Mouse (Mus musculus): Measurements from ENCODE around the gene Cfdp1.
"Not testable (repeated sequence)": the region's sequence is repeated elsewhere in the genome, so short reads cannot be mapped to it uniquely, and the experiment has no call there.

Gene Cfdp1

DNA sequence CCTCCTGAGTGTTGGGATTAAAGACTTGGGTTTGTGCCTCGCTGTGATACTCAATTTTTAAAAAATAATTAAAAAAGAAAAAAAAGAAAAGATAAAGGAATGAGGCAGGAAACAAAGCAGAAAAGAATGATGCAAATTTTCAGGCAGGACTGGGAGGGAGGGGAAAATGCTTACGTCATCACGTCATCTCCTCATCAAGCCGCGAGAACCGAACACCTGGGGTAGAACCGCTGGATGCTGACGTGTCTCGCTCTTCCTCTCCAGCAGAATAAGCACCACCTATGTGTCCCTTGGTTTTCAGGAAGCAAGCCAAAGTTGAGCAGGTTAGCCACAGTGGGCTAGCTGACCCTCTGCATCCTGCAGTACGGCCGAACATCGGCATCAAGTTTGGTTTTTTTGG lies 1.9 kb upstream of the Cfdp1 start:
- no peak for DNase-seq (ENCODE audit: low spot score in 2 of 2)

GRCm38 (mm10) chr8:111853219-111853618 lies 872 bp downstream of the Cfdp1 start:
- DNase-seq (ENCODE audit: low spot score in 2 of 2) = not testable (repeated sequence)

GRCm38 (mm10) chr8:111846746-111847145 lies 7.3 kb downstream of the Cfdp1 start:
- DNase-seq (ENCODE audit: low spot score in 2 of 2) = no peak

DNA sequence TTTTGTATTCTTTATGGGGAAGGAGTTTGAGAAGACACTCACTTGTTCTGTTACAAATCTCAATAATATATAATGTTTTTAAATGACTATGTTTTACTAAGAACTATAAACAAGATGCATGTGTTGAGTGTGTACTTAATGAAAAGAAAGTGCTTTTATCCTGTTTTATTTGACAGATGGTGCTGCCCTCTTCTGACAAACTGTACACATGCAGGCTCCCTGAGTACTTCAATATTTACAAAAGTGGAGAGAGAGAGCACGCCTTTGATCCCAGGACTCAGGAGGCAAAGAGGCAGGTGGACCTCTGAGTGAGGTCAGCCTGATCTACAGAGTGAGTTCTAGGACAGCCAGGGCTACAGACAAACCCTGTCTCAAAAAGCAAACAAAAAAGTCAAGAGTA lies 18.6 kb downstream of the Cfdp1 start:
- DNase-seq (ENCODE audit: low spot score in 2 of 2) = no peak

DNA sequence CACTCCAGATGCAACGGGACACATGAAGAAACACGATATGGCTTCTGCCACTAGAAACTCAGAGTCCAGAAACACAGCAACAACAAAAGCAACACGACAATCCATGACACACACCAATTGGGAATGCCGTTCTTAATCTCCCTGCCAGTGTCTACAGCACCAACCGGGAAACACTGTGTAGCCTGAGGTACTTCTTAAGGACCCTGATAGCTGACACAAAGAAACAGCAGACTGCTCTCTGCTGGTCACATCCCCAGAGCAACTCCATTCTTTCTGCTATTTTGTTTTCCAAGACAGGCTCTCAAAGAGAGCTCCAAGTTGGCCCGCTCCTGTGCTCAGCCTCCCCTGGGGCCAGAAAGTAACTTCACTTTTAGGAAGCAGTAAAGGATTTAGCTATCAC lies 20.1 kb downstream of the Cfdp1 start:
- DNase-seq (ENCODE audit: low spot score in 2 of 2) = no peak

DNA sequence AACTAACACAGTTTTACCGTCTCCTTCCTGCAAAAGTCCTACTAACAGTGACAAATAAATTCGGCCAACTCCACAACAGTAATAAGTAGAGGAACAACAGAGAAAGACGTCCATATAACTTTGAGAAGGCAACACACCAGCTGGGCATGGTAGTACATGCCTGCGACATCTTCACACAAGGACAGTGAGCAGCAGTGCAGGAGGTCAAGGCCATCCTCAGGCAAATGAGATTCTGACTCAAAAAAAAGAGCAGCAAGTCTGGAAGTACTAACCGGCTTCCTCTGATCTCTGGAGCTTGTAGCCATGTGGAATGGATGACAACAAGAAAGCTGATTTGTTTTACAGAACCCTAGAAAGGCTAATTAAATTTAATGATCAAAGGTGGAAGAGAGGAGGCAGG lies 21.1 kb downstream of the Cfdp1 start:
- no peak for DNase-seq (ENCODE audit: low spot score in 2 of 2)

DNA sequence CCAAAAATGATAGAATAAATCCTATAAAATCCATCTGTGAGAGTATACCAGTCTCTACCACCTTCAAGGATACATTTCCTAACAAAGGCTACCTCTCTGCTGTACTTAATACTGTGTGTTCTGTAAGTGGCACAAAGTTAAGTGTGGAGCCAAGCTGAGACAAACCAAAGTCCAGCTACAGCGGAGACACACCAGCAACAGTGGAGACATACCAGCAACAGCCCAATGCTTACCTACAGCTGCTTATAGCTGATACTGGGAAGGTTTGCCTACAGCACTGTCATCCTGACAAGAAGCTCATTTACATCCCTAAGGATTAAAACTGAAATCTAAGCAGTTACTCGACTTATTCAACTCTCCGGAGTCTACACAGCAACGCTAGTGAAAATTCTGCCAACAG lies 22.1 kb downstream of the Cfdp1 start:
- no peak for DNase-seq (ENCODE audit: low spot score in 2 of 2)

DNA sequence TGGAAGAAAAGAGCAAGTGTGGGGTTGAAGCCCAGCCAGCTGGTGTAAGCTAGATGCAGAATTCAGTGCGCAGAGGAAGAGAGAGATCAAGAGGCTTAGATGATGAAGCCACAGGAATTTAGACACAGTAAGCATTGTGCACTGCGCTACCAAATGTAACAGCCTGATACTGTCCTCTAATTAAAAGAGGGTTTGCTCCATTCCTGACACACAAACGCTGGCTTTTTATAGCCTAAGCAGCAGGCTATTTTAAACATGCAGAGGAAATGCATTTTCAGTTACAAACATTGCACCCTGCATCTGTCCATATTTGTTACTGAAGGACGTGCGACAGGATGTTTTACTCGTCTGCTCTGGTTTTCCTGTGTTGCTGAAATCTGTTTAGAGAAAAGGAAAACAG lies 25.5 kb downstream of the Cfdp1 start:
- DNase-seq (ENCODE audit: low spot score in 2 of 2) = no peak

DNA sequence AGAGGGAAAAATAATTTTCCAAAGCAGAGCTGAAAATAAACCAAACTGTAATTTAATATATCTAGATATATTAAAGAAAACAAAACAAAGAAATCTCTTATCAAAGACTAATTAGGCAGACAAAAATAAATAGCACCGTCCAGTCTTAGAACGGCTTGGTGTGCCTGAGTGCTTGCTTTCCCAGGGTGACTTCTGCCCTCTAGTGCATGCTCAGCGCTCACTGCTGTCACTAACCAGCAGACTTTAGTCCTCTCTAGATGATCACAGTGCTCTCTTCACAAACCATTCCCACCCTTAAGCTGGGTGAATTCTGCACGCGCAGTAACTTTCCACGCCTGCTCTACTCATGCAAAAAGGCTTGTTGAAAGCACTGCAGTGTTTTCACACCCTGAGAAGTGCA lies 28.9 kb downstream of the Cfdp1 start:
- DNase-seq (ENCODE audit: low spot score in 2 of 2) = no peak

DNA sequence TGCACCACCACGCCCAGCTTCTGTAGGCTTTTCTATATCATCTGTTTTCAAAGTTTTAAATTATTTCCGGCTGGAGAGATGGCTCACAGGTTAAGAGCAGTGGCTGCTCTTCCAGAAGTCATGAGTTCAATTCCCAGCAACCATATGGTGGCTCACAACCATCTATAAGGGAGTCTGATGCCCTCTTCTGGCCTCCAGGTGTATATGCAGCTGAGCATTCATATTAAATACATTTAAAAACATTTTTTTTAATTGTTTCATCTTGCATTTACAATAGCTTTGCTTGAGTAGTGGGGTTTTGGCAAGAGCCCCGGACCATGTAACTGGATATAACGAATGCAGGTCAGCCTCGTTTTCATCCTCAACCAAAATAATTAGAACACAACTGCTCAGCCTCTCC lies 29.8 kb downstream of the Cfdp1 start:
- DNase-seq (ENCODE audit: low spot score in 2 of 2) = no peak

GRCm38 (mm10) chr8:111821199-111821598 lies 32.9 kb downstream of the Cfdp1 start:
- no peak for DNase-seq (ENCODE audit: low spot score in 2 of 2)

GRCm38 (mm10) chr8:111820691-111821090 lies 33.4 kb downstream of the Cfdp1 start:
- no peak for DNase-seq (ENCODE audit: low spot score in 2 of 2)

GRCm38 (mm10) chr8:111820018-111820417 lies 34.1 kb downstream of the Cfdp1 start:
- DNase-seq (ENCODE audit: low spot score in 2 of 2) = no peak

DNA sequence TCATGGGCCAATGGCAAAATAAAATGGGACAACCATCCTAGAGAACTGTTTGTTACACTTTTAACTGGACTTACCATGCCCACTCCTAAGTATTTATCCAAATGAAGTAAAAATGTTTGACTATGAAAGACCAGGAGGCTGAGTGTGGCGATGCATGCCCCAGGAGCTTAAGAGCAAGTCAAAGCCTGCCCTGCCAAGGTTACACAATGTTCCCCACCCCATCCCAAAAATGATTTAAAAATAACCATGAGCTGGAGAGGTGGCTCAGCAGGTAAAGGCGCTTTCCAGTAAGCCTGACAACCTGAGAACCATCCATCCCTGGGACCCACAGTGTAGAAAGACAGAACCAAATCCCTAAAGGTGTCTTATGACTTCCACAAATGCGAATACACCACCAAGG lies 35.5 kb downstream of the Cfdp1 start:
- no peak for DNase-seq (ENCODE audit: low spot score in 2 of 2)

GRCm38 (mm10) chr8:111815078-111815477 lies 39.0 kb downstream of the Cfdp1 start:
- DNase-seq (ENCODE audit: low spot score in 2 of 2) = no peak

- DNase-seq (ENCODE audit: low spot score in 2 of 2) = no peak
These were observed 40.3 kb downstream of the Cfdp1 start for GRCm38 (mm10) chr8:111813818-111814217.

- DNase-seq (ENCODE audit: low spot score in 2 of 2) = no peak
These were observed 41.3 kb downstream of the Cfdp1 start for GRCm38 (mm10) chr8:111812835-111813234.

GRCm38 (mm10) chr8:111810656-111811336 lies 43.3 kb downstream of the Cfdp1 start:
- DNase-seq (ENCODE audit: low spot score in 2 of 2) = no peak

DNA sequence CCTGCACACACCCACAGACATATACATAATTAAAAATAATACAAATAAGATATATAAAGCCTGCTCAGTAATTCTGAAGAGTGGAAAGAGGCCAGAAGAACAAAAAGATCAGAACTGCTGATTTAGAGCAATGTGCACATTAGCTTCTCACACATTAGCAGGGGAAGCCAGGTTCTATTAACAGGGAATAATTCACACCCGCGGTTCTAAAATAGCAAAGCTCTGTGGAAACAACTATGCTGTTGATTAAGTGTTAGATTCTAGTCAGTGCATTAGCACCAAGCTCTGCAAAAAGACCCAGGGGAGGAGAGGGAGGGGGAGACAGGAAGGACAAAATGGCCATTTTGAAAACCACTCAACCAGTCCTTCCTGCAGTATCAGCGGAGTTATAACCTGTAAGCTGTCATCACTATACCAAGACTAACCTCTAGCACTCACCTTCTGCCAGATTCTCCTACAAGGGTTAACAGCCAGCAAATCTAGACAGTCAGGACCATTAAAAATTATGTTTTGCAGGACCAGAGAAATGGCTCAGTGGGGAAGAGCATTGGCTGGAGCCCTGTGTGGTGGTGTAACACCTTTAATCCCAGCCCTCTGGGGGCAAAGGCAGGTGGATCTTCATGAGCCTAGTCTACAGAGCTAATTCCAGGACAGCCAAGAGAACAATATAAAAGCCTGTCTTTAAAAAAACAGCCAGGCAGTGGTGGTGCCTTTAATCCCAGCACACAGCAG lies 45.0 kb downstream of the Cfdp1 start:
- DNase-seq (ENCODE audit: low spot score in 2 of 2) = no peak

- DNase-seq (ENCODE audit: low spot score in 2 of 2) = no peak
These were observed 46.1 kb downstream of the Cfdp1 start for GRCm38 (mm10) chr8:111808006-111808405.

DNA sequence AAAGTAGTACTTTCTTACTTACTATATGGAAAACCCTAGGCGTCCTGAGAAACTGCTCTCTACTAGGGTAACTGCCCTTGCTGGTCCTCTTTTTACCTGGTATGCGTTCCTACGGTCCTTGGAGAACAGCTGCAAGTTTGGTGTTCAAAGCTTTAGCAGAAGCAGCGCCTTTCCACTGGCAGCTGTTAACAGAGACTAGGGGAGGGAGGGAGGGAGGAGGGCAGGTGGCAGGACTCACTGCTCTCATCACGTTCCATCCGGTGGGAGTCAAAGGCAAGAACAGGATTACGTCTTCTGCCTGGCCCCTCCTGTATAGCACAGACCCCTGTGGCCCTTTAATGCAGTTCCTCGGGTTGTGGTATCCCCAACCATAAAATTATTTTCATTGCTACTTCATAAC lies 50.7 kb downstream of the Cfdp1 start:
- DNase-seq (ENCODE audit: low spot score in 2 of 2) = no peak

- no peak for DNase-seq (ENCODE audit: low spot score in 2 of 2)
These were observed 51.8 kb downstream of the Cfdp1 start for GRCm38 (mm10) chr8:111802256-111802655.

DNA sequence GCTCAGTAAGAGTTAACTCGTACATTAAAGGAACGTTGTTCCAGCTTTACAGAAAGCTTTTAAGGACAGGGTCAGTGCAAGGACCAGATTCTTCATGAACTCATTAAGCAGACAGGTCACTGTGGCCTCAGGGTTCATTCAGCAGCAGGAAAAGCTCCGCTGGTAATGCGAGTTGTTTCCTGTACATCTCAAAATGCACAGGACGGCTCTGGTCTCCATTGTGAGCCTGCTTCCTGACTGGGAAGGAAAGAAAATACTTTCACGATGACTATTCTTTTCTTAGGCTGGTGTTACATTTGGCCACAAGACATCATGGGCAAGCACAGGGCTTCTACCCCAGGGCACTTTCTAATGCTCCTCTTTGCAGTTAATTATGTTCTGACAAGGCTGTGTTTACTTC lies 52.6 kb downstream of the Cfdp1 start:
- DNase-seq (ENCODE audit: low spot score in 2 of 2) = no peak

DNA sequence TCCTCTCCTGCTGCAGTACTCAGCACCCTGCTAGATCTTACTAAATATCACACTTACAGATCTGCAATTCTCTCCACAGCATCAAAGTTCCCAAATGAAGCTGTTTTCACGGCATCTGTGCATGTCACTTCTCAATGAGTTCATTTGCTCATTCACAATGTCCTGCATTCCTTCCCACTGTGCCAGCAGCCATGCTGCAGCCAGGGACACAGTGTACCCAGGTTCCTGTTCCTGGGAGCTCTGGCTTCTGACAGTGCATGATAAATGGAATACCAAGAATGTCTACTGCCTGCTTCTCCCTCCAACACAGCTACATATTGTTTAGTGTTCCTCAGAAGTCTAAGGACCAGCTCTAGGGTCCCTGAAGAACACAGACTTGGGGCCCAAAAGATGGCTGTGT lies 57.6 kb downstream of the Cfdp1 start:
- DNase-seq (ENCODE audit: low spot score in 2 of 2) = no peak

All from frontal cortex, postnatal 25 days (tissue).